Mouse (Mus musculus) olfactory bulb, adult 2 months (tissue): Measurements from ENCODE around the gene Spata31d1b.

Experiments used
- CTCF ChIP-seq: fragments of 200-500 bp; IDR thresholded peaks from 2 replicates; pipeline ENCODE4 v1.5.1; 2012; ENCODE audit warnings: low read depth, mild to moderate bottlenecking, low read length, moderate library complexity; ENCODE audit not compliant: insufficient read depth
- POLR2A ChIP-seq: fragments of 200-500 bp; IDR thresholded peaks from 2 replicates; pipeline ENCODE4 v1.6.1; 2012; ENCODE audit warnings: mild to moderate bottlenecking, low read depth, low read length, moderate library complexity; ENCODE audit not compliant: insufficient read depth

- TF ChIP-seq POLR2A (no peak), CTCF (no peak)
Measured at GRCm38 (mm10) chr13:59768531-59768930, 56.4 kb downstream of the Spata31d1b start.
